Mouse (Mus musculus) limb, embryonic 12.5 days (tissue): Measurements from ENCODE around the gene Nos2. TPM values are rescaled to one million over a fixed set of nuclear protein-coding genes. Genes with fewer than 3 reads are reported as not detected.
A peak's percentile ranks its signal among the peaks of the same experiment; 100 is the strongest.

Experiments
- ATAC-seq: fragments of 200-750 bp; cut with Nextera tagmentation; 2 replicates; pipeline ENCODE4 v1.8.0; 2017; ENCODE audit warnings: low read depth, moderate TSS enrichment; ENCODE audit not compliant: insufficient number of reproducible peaks, insufficient read depth, low FRiP score, low TSS enrichment
- H3K27ac ChIP-seq: fragments of 300-500 bp; sonication (generic); 2 replicates; pipeline ENCODE4 v1.5.1; 2016; ENCODE audit warnings: mild to moderate bottlenecking, moderate library complexity
- H3K27me3 ChIP-seq: fragments of 300-500 bp; sonication (generic); 2 replicates; pipeline ENCODE4 v1.6.1; 2016; ENCODE audit warnings: mild to moderate bottlenecking, moderate library complexity
- H3K36me3 ChIP-seq: fragments of 300-500 bp; sonication (generic); 2 replicates; pipeline ENCODE4 v1.6.1; 2016; ENCODE audit warnings: mild to moderate bottlenecking, moderate library complexity
- H3K4me1 ChIP-seq: fragments of 300-500 bp; sonication (generic); replicated peaks from 2 replicates; pipeline ENCODE4 v1.6.1; 2016
- H3K4me2 ChIP-seq: fragments of 300-500 bp; sonication (generic); 2 replicates; pipeline ENCODE4 v1.6.1; 2016; ENCODE audit warnings: mild to moderate bottlenecking, moderate library complexity
- H3K4me3 ChIP-seq: fragments of 300-500 bp; sonication (generic); replicated peaks from 2 replicates; pipeline ENCODE4 v1.5.1; 2016; ENCODE audit warnings: mild to moderate bottlenecking
- H3K9ac ChIP-seq: fragments of 300-500 bp; sonication (generic); replicated peaks from 2 replicates; pipeline ENCODE4 v1.6.1; 2016; ENCODE audit warnings: mild to moderate bottlenecking, moderate library complexity
- H3K9me3 ChIP-seq: fragments of 300-500 bp; sonication (generic); 2 replicates; pipeline ENCODE4 v1.6.1; 2016; ENCODE audit warnings: mild to moderate bottlenecking, moderate library complexity
- WGBS: fragments of 180-500 bp; shearing (Covaris S2); methylation state at CpG from one replicate; pipeline ENCODE4 v1.1.7; 2016; 5-methylcytosine and 5-hydroxymethylcytosine counted together
- polyA plus RNA-seq: library from polyadenylated mRNA; unstranded; fragments of >200 nt; fragmentation: Nextera tagmentation; extraction: Ambion mirVana; gene quantifications from 2 replicates; pipeline ENCODE4 v1.2.1, GENCODE M21; 2016

The Nos2 gene
- 0.66 and 1.2 TPM in 2 replicates for polyA plus RNA-seq

- Histone ChIP-seq H3K36me3 (no peaks in the 10 kb centered on the region), H3K4me2 (no peak within 1 kb of the TSS), H3K9me3 (no peaks in the 10 kb centered on the region), H3K27ac (no peak within 1 kb of the TSS), H3K4me1 (peaks cover 17% of the 10 kb centered on the region), H3K4me3 (no peak within 1 kb of the TSS), H3K27me3 (peaks cover 39% of the 10 kb centered on the region), H3K9ac (no peak within 1 kb of the TSS)
- no peak for ATAC-seq
- WGBS: 55% methylated on average over 6 of the region's 6 CpGs
Observed at GRCm38 (mm10) chr11:78920411-78920939, at the start of gene Nos2. Nos2 (plus strand) TSS chr11:78920787.

DNA sequence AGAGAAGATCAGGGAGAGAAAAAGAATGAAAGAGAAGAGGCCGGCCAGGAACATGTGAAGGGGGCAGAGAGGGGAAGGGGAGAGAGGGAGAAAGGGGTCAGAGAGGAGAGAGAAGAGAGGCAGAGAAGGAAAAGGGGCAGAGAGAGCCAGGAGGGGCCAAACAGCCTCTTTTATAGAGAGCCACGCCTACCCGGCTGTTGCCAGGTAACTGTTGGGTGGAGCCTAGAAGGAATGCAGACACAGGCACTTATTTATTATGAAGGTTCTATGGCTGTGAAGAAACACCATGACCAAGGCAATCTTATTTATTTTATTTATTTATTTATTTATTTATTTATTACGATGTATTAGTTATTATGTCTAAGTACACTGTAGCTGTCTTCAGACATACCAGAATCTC is 49.7 kb upstream of the Nos2 start:
- H3K9ac ChIP-seq: no peak overlapping the region
- ATAC-seq: no peak
- no peaks in the 10 kb centered on the region for H3K4me1 ChIP-seq
- no peak overlapping the region for H3K27ac ChIP-seq
- WGBS: 80% methylated on average over 4 of the region's 4 CpGs
- H3K4me2 ChIP-seq: no peak overlapping the region
- H3K9me3 ChIP-seq: no peaks in the 10 kb centered on the region
- H3K4me3 ChIP-seq: no peak overlapping the region
- H3K36me3 ChIP-seq: no peaks in the 10 kb centered on the region
- H3K27me3 ChIP-seq: no peaks in the 10 kb centered on the region

- Histone ChIP-seq H3K4me1 (no peaks in the 10 kb centered on the region), H3K27ac (no peak overlapping the region), H3K4me2 (no peak overlapping the region), H3K4me3 (no peak overlapping the region), H3K9me3 (no peaks in the 10 kb centered on the region), H3K27me3 (no peaks in the 10 kb centered on the region), H3K36me3 (no peaks in the 10 kb centered on the region), H3K9ac (no peak overlapping the region)
- 64% methylated on average over 2 of the region's 2 CpGs for WGBS
- ATAC-seq: no peak
Observed at GRCm38 (mm10) chr11:78872782-78873181, 47.8 kb upstream of the Nos2 start.

DNA sequence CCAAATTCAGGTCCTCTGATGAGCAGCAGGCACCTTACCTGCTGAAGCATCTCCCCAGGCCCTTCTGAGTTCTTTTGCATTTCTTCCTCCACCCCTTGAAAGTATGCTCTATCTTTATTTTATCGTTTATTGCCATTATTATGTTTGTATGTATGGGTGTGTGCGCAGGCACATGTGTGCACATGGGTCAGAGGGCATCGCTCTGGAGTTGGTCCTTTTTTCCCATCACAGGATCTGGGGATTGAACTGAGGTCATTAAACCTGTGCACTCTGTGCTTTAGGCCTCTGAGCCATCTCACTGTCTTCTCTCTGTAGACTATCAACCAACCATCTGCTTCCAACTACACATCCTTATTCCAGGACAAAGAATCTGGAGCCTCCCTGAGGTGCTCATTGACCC is 40.9 kb upstream of the Nos2 start:
- Histone ChIP-seq H3K9ac (no peak overlapping the region), H3K4me1 (no peaks in the 10 kb centered on the region), H3K4me3 (no peak overlapping the region), H3K27ac (no peak overlapping the region), H3K36me3 (no peaks in the 10 kb centered on the region), H3K27me3 (no peaks in the 10 kb centered on the region), H3K4me2 (no peak overlapping the region), H3K9me3 (no peaks in the 10 kb centered on the region)
- ATAC-seq: no peak
- WGBS: 95% methylated on average over 3 of the region's 3 CpGs

DNA sequence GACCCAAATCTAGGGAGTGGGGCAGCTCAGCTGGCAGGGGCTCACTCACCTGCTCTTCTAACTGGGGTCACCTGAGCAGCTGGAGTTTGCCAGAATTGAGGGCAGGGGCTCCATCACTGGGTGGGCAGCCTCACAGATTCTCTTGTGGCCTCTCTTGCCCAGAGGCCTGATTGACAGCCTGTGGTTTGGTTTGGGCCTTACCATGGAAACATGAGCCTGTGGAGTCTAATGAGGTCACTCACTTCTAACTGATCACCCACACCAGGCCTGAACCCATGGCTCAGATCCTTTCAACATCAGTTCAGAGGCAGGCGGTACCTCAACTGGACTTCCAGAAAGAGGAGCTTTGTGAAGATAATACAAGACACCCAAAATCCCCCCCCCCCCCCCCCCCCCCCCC is 33.9 kb upstream of the Nos2 start:
- Histone ChIP-seq H3K9ac (no peak overlapping the region), H3K27me3 (no peaks in the 10 kb centered on the region), H3K9me3 (no peaks in the 10 kb centered on the region), H3K4me2 (no peak overlapping the region), H3K4me1 (peaks cover 14% of the 10 kb centered on the region), H3K4me3 (no peak overlapping the region), H3K36me3 (no peaks in the 10 kb centered on the region), H3K27ac (peak overlapping the region; percentile 85)
- WGBS: 60% methylated on average over 1 of the region's 1 CpGs
- no peak for ATAC-seq

DNA sequence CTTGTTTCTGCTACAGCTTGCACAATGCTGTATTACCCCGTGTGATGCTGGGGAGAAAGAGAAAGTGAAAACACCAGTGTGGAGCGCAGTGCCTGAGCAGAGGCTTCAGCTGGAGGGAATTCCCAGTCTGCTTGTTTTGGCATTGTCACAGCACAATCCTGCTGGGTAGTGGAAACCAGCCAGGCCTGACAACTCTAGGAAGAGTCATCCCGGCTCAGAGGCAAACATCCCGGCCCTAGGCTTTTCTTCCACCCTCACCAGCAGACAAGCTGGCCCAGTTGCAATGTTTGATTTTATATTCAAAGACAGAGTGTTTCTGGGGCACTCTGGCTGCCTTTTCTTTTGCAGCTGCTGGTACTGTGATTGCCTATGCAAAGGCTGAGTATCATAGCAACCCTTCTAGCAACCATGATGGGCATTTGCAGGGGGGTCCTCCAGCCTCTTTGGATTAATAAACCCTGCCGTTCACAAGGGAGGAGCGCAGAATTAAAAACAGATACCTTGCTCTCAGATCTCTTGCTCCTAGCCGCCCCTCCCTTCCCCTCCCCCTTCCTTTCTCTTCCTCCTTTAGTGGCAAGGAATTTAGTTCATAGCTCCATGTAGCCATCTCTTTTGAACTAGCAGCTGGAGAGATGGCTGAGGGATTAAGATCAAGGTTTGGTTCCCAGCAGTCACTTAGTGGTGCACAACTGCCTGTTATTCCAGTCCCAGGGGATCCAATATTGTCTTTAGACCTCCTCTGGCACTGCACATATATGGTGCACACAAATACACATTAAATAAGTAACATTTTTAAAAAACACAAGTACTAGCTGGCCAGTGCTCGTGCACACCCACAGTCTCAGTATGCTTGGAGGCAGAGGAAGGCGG is 33.2 kb upstream of the Nos2 start:
- WGBS: 21% methylated on average over 9 of the region's 9 CpGs
- Histone ChIP-seq H3K4me1 (peaks cover 14% of the 10 kb centered on the region), H3K4me3 (no peak overlapping the region), H3K4me2 (peak overlapping the region; percentile 21; the same call in 1 of the 2 replicates), H3K27me3 (no peaks in the 10 kb centered on the region), H3K9me3 (no peaks in the 10 kb centered on the region), H3K27ac (peak overlapping the region; percentile 85), H3K36me3 (no peaks in the 10 kb centered on the region), H3K9ac (no peak overlapping the region)
- no peak for ATAC-seq

- H3K4me3 ChIP-seq: no peak overlapping the region
- ATAC-seq: no peak
- H3K9ac ChIP-seq: no peak overlapping the region
- H3K9me3 ChIP-seq: no peaks in the 10 kb centered on the region
- H3K27ac ChIP-seq: no peak overlapping the region
- H3K27me3 ChIP-seq: no peaks in the 10 kb centered on the region
- WGBS: 87% methylated on average over 4 of the region's 4 CpGs
- no peaks in the 10 kb centered on the region for H3K36me3 ChIP-seq
- peaks cover 14% of the 10 kb centered on the region for H3K4me1 ChIP-seq
- H3K4me2 ChIP-seq: no peak overlapping the region
Observed at GRCm38 (mm10) chr11:78889156-78889555, 31.4 kb upstream of the Nos2 start.

DNA sequence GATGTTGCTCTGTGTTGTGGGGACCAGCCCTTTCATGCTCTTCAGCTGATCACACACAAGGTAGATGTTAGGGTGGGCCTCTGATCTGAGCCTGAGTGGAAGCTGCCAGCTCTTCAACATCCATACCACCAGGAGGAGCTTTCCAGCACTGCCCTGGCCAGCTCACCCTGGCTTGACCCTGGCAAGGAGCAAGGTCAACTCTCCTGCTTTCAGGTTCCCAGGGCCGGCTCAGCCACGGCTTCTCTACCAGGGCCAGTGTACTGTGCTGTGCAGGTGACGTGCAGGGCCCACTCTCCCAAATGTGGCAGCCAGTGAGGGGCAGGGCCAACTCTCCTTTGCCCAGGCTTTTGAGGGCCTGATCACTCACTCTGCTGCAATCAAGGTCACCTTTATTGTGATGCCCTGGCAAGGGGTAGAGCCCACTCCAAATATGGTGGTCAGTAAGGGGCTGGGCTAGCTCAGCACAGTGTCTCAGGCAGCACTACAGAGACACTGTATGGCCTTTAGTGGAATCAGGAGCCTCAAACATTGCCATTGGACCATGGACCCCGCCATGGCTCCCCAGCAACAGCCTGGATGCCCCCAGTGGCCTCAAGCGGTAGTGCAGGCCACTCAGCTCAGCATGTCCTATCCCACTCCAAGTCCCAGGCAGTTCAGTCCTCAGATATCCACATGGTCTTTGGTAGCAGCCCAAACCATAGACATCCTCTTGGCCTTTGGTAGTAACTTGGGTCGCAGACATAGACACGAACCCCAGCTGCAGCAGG is 24.0 kb upstream of the Nos2 start:
- no peak overlapping the region for H3K9ac ChIP-seq
- no peaks in the 10 kb centered on the region for H3K9me3 ChIP-seq
- no peak overlapping the region for H3K4me3 ChIP-seq
- H3K27me3 ChIP-seq: no peaks in the 10 kb centered on the region
- no peaks in the 10 kb centered on the region for H3K4me1 ChIP-seq
- no peak for ATAC-seq
- H3K4me2 ChIP-seq: no peak overlapping the region
- no peak overlapping the region for H3K27ac ChIP-seq
- WGBS: 70% methylated on average over 7 of the region's 7 CpGs
- H3K36me3 ChIP-seq: no peaks in the 10 kb centered on the region

GRCm38 (mm10) chr11:78915473-78915872 is 5.1 kb upstream of the Nos2 start:
- no peak overlapping the region for H3K27ac ChIP-seq
- no peaks in the 10 kb centered on the region for H3K4me1 ChIP-seq
- no peaks in the 10 kb centered on the region for H3K36me3 ChIP-seq
- H3K27me3 ChIP-seq: 0 out of 2 replicates have a peak, but pooled peaks cover 3% of the 10 kb centered on the region
- no peaks in the 10 kb centered on the region for H3K9me3 ChIP-seq
- H3K4me3 ChIP-seq: no peak overlapping the region
- WGBS: 88% methylated on average over 6 of the region's 6 CpGs
- H3K4me2 ChIP-seq: no peak overlapping the region
- H3K9ac ChIP-seq: no peak overlapping the region
- no peak for ATAC-seq

GRCm38 (mm10) chr11:78916410-78916809 is 4.2 kb upstream of the Nos2 start:
- WGBS: 84% methylated on average over 1 of the region's 1 CpGs
- Histone ChIP-seq H3K4me1 (no peaks in the 10 kb centered on the region), H3K4me2 (no peak overlapping the region), H3K9me3 (no peaks in the 10 kb centered on the region), H3K9ac (no peak overlapping the region), H3K27ac (no peak overlapping the region), H3K27me3 (0 out of 2 replicates have a peak, but pooled peaks cover 3% of the 10 kb centered on the region), H3K36me3 (no peaks in the 10 kb centered on the region), H3K4me3 (no peak overlapping the region)
- no peak for ATAC-seq

- H3K9me3 ChIP-seq: no peaks in the 10 kb centered on the region
- H3K9ac ChIP-seq: no peak overlapping the region
- H3K4me2 ChIP-seq: no peak overlapping the region
- no peak for ATAC-seq
- H3K4me1 ChIP-seq: peaks cover 12% of the 10 kb centered on the region
- H3K36me3 ChIP-seq: no peaks in the 10 kb centered on the region
- H3K4me3 ChIP-seq: no peak overlapping the region
- H3K27ac ChIP-seq: no peak overlapping the region
- 75% methylated on average over 4 of the region's 4 CpGs for WGBS
- H3K27me3 ChIP-seq: peaks cover 31% of the 10 kb centered on the region
Observed at GRCm38 (mm10) chr11:78919745-78920144, 842 bp upstream of the Nos2 start.
